Mouse (Mus musculus) small intestine, adult 2 months (tissue): ENCODE results near the gene Plbd1. TPM values are rescaled to one million over a fixed set of nuclear protein-coding genes. Genes with fewer than 3 reads are reported as not detected.

Experiments
- H3K27ac ChIP-seq: fragments of 200-500 bp; 2 replicates; pipeline ENCODE4 v1.5.1; 2012; ENCODE audit warnings: low read depth, low read length, control low read depth, inconsistent platforms; ENCODE audit not compliant: insufficient read depth
- H3K27me3 ChIP-seq: fragments of 200-500 bp; 2 replicates; pipeline ENCODE4 v1.6.1; 2012; ENCODE audit warnings: mild to moderate bottlenecking, moderate library complexity, low read length, inconsistent platforms; ENCODE audit not compliant: control insufficient read depth, insufficient read depth
- H3K36me3 ChIP-seq: fragments of 200-500 bp; 2 replicates; pipeline ENCODE4 v1.6.1; 2012; ENCODE audit warnings: mild to moderate bottlenecking, low read length, control low read depth, inconsistent platforms; ENCODE audit not compliant: control insufficient read depth, insufficient read depth
- H3K4me1 ChIP-seq: fragments of 200-500 bp; 2 replicates; pipeline ENCODE4 v1.6.1; 2012; ENCODE audit warnings: low read length, inconsistent platforms, mixed read lengths; ENCODE audit not compliant: control insufficient read depth, insufficient read depth, insufficient read length
- H3K4me3 ChIP-seq: fragments of 200-500 bp; 2 replicates; pipeline ENCODE4 v1.5.1; 2012; ENCODE audit warnings: low read depth, mild to moderate bottlenecking, control low read depth, inconsistent platforms, low read length, moderate library complexity
- CTCF ChIP-seq: fragments of 200-500 bp; IDR thresholded peaks from 2 replicates; pipeline ENCODE4 v1.5.1; 2012; ENCODE audit warnings: low read depth, mild to moderate bottlenecking, control low read depth, inconsistent platforms, low read length, moderate library complexity, mixed read lengths; ENCODE audit not compliant: insufficient replicate concordance, insufficient read length; ENCODE audit errors: extremely low read depth
- POLR2A ChIP-seq: fragments of 200-500 bp; IDR thresholded peaks from 2 replicates; pipeline ENCODE4 v1.6.1; 2012; ENCODE audit warnings: low read depth, mild to moderate bottlenecking, control low read depth, inconsistent platforms, low read length, moderate library complexity
- WGBS: fragments of 180-500 bp; shearing (Covaris S2); methylation state at CpG from one replicate; pipeline ENCODE4 v1.1.7; 2018; 5-methylcytosine and 5-hydroxymethylcytosine counted together
- polyA plus RNA-seq: library from polyadenylated mRNA; depleted of rRNA; stranded (reverse); fragments of >200 nt; gene quantifications from 2 replicates; pipeline ENCODE4 v1.2.3, GENCODE M21; 2012

Plbd1 gene
- polyA plus RNA-seq, 1 experiment = 84.9 TPM

DNA sequence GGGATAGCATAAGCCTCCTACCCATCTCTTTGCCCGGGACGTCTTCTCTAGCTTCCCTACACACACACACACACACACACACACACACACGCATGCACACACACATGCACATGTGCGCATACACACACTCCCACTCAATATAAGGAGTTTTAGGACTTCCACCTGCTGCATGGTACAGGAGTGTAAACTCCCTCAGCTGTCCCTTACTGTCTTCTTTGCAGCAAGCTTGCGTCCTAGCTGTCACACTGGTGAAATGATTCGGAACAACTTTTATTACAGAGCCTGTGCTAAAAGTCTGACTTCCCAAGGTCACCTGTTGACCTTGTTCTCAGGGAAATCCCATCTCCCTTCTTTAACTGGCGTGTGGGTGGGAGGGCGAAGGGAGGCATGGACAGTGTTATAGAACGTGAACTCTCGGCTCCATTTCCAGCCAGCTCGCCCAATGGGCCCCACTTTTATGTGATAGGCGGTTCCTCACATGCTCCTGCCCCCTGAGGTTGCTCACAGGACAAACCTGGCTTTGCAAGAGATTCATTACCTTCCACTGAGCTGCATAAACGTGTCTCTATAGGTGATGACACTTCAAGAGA is 29.7 kb downstream of the Plbd1 start:
- Histone ChIP-seq H3K27me3 (no peaks in the 10 kb centered on the region), H3K4me3 (no peak overlapping the region), H3K4me1 (peaks cover 23% of the 10 kb centered on the region), H3K36me3 (peaks cover 9% of the 10 kb centered on the region; the same call in 1 of the 2 replicates), H3K27ac (no peak overlapping the region)
- 92% methylated on average over 13 of the region's 13 CpGs for WGBS
- TF ChIP-seq POLR2A = no peak
- no peak for TF ChIP-seq CTCF

DNA sequence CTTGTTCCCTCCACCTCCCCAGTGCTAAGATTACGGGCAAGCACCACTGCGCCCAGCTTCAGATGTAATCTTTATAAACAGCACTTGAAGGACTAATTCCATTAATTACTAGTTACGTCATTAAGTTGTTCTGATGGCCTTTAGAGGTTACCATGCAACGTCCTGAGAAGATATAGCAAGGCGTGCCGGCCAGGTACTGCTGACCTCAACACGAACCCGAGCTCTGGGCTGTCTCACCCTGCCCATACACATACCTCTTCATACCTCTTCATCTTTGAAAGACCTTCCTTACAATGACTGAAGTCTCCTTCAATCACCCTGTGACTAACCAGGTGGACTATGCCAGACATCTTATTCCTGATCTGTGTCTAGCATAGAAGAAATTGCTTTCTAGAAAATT is 30.2 kb downstream of the Plbd1 start:
- Histone ChIP-seq H3K4me3 (no peak overlapping the region), H3K27ac (no peak overlapping the region), H3K36me3 (peaks cover 8% of the 10 kb centered on the region; the same call in 1 of the 2 replicates), H3K4me1 (peaks cover 25% of the 10 kb centered on the region), H3K27me3 (no peaks in the 10 kb centered on the region)
- 58% methylated on average over 8 of the region's 8 CpGs for WGBS
- TF ChIP-seq CTCF (no peak), POLR2A (no peak)

- Histone ChIP-seq H3K4me3 (no peak overlapping the region), H3K36me3 (0 out of 2 replicates have a peak, but pooled peaks cover under 1% of the 10 kb centered on the region), H3K27me3 (no peaks in the 10 kb centered on the region), H3K27ac (peak overlapping the region; percentile 75), H3K4me1 (peaks cover 33% of the 10 kb centered on the region)
- TF ChIP-seq POLR2A = no peak
- no peak for TF ChIP-seq CTCF
- WGBS = 32% methylated on average over 5 of the region's 5 CpGs
These were observed 32.1 kb downstream of the Plbd1 start for GRCm38 (mm10) chr6:136629639-136630038.

DNA sequence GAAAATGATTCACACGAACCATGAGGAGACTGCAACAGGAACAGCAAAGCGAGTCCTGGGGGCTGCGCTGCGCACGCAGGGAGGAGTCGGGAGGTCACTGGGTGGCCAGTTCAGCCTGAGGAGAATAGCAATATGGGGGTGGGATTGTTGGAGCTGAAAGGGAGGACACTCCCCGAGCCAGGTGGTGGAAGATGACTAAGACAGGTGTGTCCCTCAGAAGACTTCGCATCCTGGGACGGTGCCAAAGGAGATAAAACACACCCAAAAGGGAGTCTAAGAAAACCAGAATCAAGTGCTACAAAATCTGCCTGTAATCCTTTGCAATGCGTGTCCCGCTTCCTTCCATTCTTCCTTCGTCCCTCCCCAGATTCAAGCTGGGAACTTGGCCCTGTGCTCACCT is 36.3 kb downstream of the Plbd1 start:
- H3K4me3 ChIP-seq = peak overlapping the region; percentile 12; the same call in 1 of the 2 replicates
- H3K27me3 ChIP-seq = no peaks in the 10 kb centered on the region
- H3K36me3 ChIP-seq = no peaks in the 10 kb centered on the region
- WGBS = 60% methylated on average over 12 of the region's 12 CpGs
- peaks cover 18% of the 10 kb centered on the region; the same call in 1 of the 2 replicates for H3K4me1 ChIP-seq
- TF ChIP-seq POLR2A (no peak), CTCF (no peak)
- H3K27ac ChIP-seq = no peak overlapping the region

DNA sequence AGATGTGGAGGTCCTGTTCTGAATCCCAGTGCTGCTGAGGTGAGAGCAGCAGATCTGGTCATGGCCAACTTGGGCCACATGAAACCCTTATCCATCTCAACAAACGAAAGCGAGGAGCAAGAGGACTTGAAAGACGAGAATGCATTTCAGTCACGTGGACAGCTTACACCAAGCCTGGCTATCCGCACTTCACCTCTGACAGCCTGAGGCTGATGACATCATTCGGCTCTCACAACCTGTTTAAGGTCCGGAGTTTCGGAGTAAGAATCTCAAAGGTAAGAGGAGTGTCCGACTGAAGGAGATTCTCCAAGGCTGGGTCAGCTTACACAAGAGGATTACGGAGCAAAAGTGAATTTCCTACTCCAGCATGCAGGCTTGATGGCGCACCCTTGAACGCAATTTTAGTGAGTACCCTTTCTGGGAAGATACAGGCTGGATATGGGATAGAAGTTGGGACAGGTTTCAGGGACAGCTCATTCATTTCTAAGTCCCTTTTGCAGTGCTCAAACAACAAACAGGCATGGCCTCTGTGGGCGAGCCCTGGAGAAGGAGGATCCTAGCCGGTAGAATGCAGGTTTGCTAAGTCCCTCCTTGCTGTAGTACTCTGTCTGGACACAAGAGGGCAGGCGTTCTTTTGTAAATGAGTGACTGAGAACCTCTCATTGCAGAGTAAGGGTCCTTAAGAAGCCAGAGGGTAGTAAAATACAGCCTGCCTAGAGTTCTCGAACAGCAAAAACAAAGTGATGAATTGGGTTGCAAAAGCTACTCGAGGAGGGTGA is 41.2 kb downstream of the Plbd1 start:
- H3K36me3 ChIP-seq = peaks cover 1% of the 10 kb centered on the region; the same call in 1 of the 2 replicates
- 57% methylated on average over 17 of the region's 17 CpGs for WGBS
- peak; percentile 55; the same call in 1 of the 2 replicates for TF ChIP-seq CTCF
- no peak for TF ChIP-seq POLR2A
- peaks cover 3% of the 10 kb centered on the region; the same call in 1 of the 2 replicates for H3K4me1 ChIP-seq
- no peaks in the 10 kb centered on the region for H3K27me3 ChIP-seq
- no peak overlapping the region for H3K27ac ChIP-seq
- H3K4me3 ChIP-seq = no peak overlapping the region

DNA sequence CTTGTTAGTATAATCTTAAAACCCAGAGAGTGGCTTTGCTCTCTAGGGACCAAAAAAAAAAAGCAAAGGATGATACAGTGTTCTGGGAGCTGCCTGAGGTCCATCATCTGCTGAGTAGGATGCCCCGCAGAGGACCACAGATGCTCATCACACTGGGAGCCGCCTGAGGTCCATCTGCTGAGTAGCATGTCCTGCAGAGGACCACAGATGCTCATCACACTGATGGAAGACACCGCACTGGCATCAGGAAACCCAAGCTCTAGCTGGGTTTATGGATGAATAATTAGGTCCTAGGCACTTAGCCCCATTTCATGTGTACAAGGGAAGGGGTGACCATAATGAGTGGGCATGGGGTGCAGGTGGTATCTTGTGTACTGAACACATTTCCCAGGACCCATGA is 47.6 kb downstream of the Plbd1 start:
- no peaks in the 10 kb centered on the region for H3K27me3 ChIP-seq
- peaks cover 20% of the 10 kb centered on the region for H3K36me3 ChIP-seq
- no peak overlapping the region for H3K4me3 ChIP-seq
- 90% methylated on average over 3 of the region's 3 CpGs for WGBS
- no peaks in the 10 kb centered on the region for H3K4me1 ChIP-seq
- no peak for TF ChIP-seq POLR2A
- TF ChIP-seq CTCF = no peak
- H3K27ac ChIP-seq = no peak overlapping the region

- 94% methylated on average over 3 of the region's 3 CpGs for WGBS
- Histone ChIP-seq H3K4me3 (no peak overlapping the region), H3K36me3 (peaks cover 35% of the 10 kb centered on the region), H3K27me3 (no peaks in the 10 kb centered on the region), H3K4me1 (no peaks in the 10 kb centered on the region), H3K27ac (no peak overlapping the region)
- TF ChIP-seq POLR2A (no peak), CTCF (no peak)
These were observed 49.4 kb downstream of the Plbd1 start for GRCm38 (mm10) chr6:136612312-136612711.
